Mouse (Mus musculus): Measurements from ENCODE around the gene Ntn3. TPM values are rescaled to one million over a fixed set of nuclear protein-coding genes. Genes with fewer than 3 reads are reported as not detected.

Ntn3 gene
- polyA plus RNA-seq, 1 experiment: 10.2 TPM

DNA sequence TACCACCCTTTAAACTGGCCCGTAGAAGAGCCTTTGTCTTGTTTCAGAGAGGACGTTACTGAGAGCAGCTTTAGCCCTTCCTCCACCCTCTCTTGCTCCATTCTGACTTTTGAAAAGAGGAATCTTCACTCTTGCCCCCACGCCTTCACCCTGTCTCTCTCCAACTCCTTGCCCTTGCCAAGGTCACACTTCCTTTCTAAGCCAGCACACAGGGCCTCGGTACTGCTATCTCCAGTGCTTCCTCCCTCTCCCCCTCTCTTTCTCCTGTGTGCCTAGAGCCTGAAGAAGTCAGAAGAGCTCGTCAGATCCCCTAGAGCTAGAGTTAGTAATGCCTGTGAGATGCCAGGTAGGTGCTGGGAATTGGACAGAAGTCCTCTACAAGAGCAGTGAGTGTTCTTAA lies 38.6 kb downstream of the Ntn3 start:
- no peak for TF ChIP-seq POLR2A (IDR thresholded peaks at IDR 0.05; ENCODE audit: borderline replicate concordance, extremely low read depth, insufficient read depth, insufficient read length, poor library complexity, severe bottlenecking)
- TF ChIP-seq CTCF (IDR thresholded peaks at IDR 0.05; ENCODE audit: borderline replicate concordance, extremely low read depth, insufficient read depth, insufficient read length): no peak
- DNase-seq (ENCODE audit: low read depth): no peak

GRCm38 (mm10) chr17:24170125-24170524 lies 39.2 kb downstream of the Ntn3 start:
- TF ChIP-seq POLR2A (IDR thresholded peaks at IDR 0.05; ENCODE audit: borderline replicate concordance, extremely low read depth, insufficient read depth, insufficient read length, poor library complexity, severe bottlenecking) (no peak), CTCF (IDR thresholded peaks at IDR 0.05; ENCODE audit: borderline replicate concordance, extremely low read depth, insufficient read depth, insufficient read length) (no peak)
- DNase-seq (ENCODE audit: low read depth): no peak

DNA sequence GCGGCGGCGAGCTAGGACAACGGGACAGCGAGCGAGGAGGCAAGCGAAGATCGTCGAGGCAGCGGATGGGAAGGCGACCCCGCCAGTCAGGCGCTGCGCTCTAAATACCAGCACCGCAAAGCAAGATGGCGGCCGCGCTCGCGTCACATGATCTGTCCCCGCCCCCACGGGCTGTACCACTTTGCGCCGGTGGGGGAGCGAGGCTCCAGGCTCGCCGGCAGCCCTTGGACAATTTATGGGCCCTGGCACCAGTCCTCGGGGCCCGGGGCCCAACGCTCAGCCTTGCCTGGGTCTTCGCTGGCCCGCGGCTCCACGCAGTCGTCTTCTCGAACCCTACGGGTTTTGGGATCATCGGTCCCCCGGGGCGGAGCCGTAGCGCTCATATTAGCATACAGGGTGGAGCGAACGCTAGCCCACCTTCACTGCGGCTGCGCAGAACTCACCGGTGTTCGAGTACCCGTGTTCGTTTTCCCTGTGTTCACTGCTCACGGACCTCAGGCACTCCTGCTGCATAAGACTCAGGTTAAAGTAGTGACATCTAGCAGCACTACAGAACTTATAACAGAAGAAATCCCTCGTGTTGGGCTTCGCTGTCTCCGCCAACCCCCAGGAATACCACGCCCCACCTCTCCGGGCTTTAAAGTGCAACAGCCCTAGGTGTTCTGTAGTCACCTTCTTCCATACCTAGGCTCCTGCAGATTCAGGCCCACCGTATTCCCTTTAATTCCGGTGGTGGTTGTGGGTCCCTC lies 39.8 kb downstream of the Ntn3 start, which contains the start of gene Atp6v0c:
Atp6v0c (minus strand) TSS at position 386 of the 749 bp plus-strand sequence.
- TF ChIP-seq CTCF (IDR thresholded peaks at IDR 0.05; ENCODE audit: borderline replicate concordance, extremely low read depth, insufficient read depth, insufficient read length) (0 out of 2 replicates have a peak, but pooled peaks have one; percentile 4), POLR2A (IDR thresholded peaks at IDR 0.05; ENCODE audit: borderline replicate concordance, extremely low read depth, insufficient read depth, insufficient read length, poor library complexity, severe bottlenecking) (peak; percentile 71; the same call in 1 of the 2 replicates)
- peak; percentile 97 for DNase-seq (ENCODE audit: low read depth)

DNA sequence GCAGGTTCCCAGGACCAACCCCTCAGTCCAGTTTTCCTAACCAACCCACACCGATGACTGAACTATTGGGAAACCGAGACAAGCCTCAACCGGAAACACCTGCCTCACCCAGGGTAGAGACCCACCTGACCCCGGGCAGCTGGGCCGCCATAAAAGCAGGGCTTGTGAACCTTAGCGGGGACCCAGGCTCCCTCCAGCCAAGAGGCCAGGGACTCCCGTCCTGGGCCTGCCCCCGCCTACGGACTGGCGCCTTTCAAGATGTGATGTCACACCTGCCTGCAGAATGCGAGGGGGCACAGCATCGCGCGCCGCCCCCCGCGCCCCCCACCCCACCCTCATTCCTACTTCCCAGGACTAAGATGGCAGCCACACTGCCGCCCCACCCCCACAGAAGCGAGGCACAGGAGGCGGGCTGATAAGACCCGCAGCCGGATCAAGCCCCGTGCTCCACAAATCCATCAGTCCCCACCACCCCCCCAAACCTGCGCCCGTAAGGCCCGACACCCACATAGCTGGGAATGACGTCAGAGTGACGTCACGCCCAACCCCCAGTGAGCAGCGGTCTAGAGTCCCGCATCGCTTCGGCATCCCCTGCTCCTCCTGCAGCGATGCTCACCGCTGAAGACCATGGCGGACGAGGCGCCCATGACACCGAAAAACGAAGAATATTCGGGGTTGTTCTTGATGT lies 40.6 kb downstream of the Ntn3 start:
- TF ChIP-seq CTCF (IDR thresholded peaks at IDR 0.05; ENCODE audit: borderline replicate concordance, extremely low read depth, insufficient read depth, insufficient read length): no peak
- DNase-seq (ENCODE audit: low read depth): peak; percentile 90

GRCm38 (mm10) chr17:24167891-24168505 lies 41.3 kb downstream of the Ntn3 start:
- no peak for DNase-seq (ENCODE audit: low read depth)
- TF ChIP-seq CTCF (IDR thresholded peaks at IDR 0.05; ENCODE audit: borderline replicate concordance, extremely low read depth, insufficient read depth, insufficient read length) (no peak), POLR2A (IDR thresholded peaks at IDR 0.05; ENCODE audit: borderline replicate concordance, extremely low read depth, insufficient read depth, insufficient read length, poor library complexity, severe bottlenecking) (no peak)

DNA sequence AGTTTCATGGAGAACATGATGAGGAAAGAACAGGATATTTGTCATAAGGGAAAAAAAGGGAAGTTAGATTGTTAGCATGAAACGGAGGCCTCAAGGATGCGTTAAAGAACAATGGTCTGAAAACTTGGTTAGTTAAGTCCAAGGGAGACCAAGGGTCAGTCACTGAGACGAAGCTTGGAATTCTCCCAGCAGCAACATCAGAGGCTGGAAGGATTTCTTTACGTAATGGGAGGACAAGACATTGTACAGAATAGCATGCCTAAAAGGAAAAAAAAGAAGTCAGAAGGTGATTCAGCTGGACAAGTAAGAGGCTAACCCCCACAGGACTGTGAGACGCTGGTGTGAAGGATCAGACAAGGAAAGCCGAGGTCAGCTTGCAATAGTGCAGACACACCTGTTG lies 42.2 kb downstream of the Ntn3 start:
- TF ChIP-seq CTCF (IDR thresholded peaks at IDR 0.05; ENCODE audit: borderline replicate concordance, extremely low read depth, insufficient read depth, insufficient read length) (no peak), POLR2A (IDR thresholded peaks at IDR 0.05; ENCODE audit: borderline replicate concordance, extremely low read depth, insufficient read depth, insufficient read length, poor library complexity, severe bottlenecking) (no peak)
- DNase-seq (ENCODE audit: low read depth): no peak

DNA sequence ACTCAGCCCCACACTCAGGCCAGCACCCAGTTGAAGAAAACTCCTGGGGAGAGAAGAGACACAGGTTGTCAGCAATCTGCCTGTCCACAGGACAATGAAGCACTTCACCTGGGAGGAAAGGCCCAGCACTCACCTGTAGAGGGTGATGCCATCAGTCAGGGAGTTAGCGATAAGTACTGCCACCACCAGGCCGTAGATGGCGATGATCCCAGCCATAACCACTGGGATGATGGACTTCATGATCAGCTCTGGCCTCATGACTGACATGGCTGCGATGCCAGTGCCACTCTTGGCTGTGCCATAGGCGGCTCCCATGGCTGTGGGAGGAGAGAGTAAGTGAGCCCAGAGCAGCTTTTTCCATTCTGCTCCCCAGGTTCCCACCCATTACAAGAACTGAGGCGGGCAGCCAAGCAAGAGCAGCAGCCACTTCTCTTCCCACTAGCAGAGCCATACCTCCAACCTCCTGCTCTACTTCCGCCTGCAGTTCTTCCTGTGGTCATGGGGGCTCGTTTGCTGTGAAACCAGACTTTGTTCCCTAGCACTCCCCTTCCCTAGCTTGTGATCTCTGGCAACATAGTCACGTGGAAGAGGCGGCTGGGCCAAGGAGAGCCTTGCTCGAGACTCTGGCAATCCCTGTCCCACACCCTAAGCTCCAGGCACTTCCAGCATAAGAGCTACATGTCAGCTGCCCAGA lies 44.6 kb downstream of the Ntn3 start:
- no peak for TF ChIP-seq POLR2A (IDR thresholded peaks at IDR 0.05; ENCODE audit: borderline replicate concordance, extremely low read depth, insufficient read depth, insufficient read length, poor library complexity, severe bottlenecking)
- TF ChIP-seq CTCF (IDR thresholded peaks at IDR 0.05; ENCODE audit: borderline replicate concordance, extremely low read depth, insufficient read depth, insufficient read length): no peak
- DNase-seq (ENCODE audit: low read depth): no peak

- TF ChIP-seq CTCF (IDR thresholded peaks at IDR 0.05; ENCODE audit: borderline replicate concordance, extremely low read depth, insufficient read depth, insufficient read length): no peak
- TF ChIP-seq POLR2A (IDR thresholded peaks at IDR 0.05; ENCODE audit: borderline replicate concordance, extremely low read depth, insufficient read depth, insufficient read length, poor library complexity, severe bottlenecking): peak; percentile 20; the same call in 1 of the 2 replicates
- peak; percentile 98 for DNase-seq (ENCODE audit: low read depth)
Measured at GRCm38 (mm10) chr17:24163176-24163962, 46.0 kb downstream of the Ntn3 start, which contains the start of gene Amdhd2. Amdhd2 (minus strand) TSS chr17:24163766.

- no peak for DNase-seq (ENCODE audit: low read depth)
- TF ChIP-seq POLR2A (IDR thresholded peaks at IDR 0.05; ENCODE audit: borderline replicate concordance, extremely low read depth, insufficient read depth, insufficient read length, poor library complexity, severe bottlenecking) (no peak), CTCF (IDR thresholded peaks at IDR 0.05; ENCODE audit: borderline replicate concordance, extremely low read depth, insufficient read depth, insufficient read length) (no peak)
Measured at GRCm38 (mm10) chr17:24162584-24163175, 46.7 kb downstream of the Ntn3 start.

DNA sequence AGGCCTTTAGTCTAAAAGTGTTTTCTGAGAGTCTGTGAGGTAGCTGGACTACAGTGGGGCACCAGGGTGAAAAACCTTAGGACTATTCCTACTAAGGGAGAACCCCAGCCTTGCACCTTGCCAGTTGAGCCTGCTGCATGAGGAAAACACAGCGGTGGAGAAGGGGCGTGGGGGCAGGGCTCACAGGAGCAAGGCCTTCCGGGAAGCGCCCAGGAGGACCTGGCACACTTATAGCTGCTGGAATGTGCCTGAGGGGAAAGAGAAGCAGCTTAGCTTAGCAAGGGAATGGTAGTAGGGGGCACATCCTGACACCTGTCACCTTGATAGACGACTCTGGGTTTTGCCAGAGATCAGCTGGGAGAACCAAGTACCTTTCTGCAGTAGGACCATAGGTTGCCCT lies 47.9 kb downstream of the Ntn3 start:
- DNase-seq (ENCODE audit: low read depth): no peak
- no peak for TF ChIP-seq CTCF (IDR thresholded peaks at IDR 0.05; ENCODE audit: borderline replicate concordance, extremely low read depth, insufficient read depth, insufficient read length)
